Mouse (Mus musculus) left cerebral cortex, postnatal 4 days (tissue): ENCODE measurements at regions not wholly inside any gene's neighbourhood (a gene's known extent, or its start where the extent isn't known, plus 50 kb on each side); places are given as distances from the start of the nearest gene placed in this dataset.
"Not testable (repeated sequence)": the region's sequence is repeated elsewhere in the genome, so short reads cannot be mapped to it uniquely, and the experiment has no call there.

Experiments
- DNase-seq: peaks from one replicate; pipeline ENCODE4 v3.0.0-alpha.2; 2022
- intact Hi-C: fragments of 180-260 bp; cut with DNase I; formaldehyde crosslinking; loops from one replicate; pipeline ENCODE4 v1.15.1; 2025

GRCm38 (mm10) chr12:80055894-80056293 is 56.9 kb downstream of the Zfp36l1 start:
- intact Hi-C loops, DNase-seq: not testable (repeated sequence)

GRCm38 (mm10) chr12:80055394-80055793 is 57.4 kb downstream of the Zfp36l1 start:
- intact Hi-C loops, result no loop called here
- DNase-seq, result no peak

DNA sequence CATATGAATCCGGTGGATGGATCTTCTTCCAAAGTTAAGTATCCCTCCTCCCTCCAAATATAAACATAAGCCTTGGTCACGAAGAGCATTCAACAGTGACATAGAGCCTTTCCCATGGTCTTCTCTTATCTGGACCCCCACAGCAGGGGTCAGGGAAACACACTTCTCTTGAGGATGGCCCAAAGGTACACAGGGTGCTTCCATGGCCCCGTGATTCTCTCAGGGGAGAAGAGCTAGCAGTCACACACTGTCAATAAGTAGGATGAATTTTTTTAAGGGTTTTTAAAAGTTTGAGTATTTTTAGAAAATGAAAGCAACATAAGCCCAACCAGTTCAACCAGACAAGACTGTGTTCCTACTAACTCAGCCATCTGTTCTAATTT is 58.2 kb downstream of the Zfp36l1 start:
- DNase-seq, result no peak
- intact Hi-C loops, result no loop called here

GRCm38 (mm10) chr12:80053902-80054654 is 58.7 kb downstream of the Zfp36l1 start:
- no peak for DNase-seq
- intact Hi-C loops, result no loop called here

DNA sequence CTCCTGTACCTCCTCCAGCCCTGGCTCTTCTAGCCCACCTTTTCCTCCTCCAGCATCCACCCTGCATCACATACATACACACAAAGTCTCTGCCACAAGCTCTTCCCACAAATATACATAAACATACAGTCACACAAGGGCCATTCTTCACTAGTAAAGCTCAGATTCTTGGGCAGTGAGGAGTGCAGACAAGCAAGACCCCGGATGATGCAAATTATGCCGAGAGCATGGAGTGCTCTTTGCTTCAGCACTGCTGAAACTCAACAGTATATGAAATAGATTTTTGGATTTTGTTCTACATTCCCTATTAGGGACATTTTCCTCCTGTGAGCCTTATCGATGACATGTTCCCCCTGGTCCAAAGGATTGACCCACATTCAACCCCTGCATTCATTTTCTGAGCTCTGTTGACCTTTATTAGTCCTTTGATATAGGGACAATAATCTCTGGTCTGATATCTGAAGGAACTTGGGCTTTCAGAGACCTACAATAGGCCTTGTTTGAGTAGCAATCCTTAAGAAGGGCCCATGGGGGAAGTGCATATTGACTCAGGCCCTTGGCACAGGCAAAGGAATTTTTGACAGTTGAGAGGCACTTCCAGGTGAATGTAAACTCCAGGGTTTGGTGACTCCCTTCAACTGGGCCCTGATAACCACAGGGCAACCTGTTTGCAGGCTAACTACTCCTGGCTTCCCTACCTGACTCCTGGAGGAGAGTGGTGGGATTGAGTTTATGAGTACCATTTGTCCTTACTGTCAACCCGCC is 64.4 kb downstream of the Zfp36l1 start:
- intact Hi-C loops, result no loop called here
- DNase-seq, result no peak

- intact Hi-C loops, result no loop called here
- DNase-seq, result no peak
Observed at GRCm38 (mm10) chr12:80046625-80047303, 66.0 kb downstream of the Zfp36l1 start.

GRCm38 (mm10) chr12:80041510-80042324 is 71.1 kb downstream of the Zfp36l1 start:
- no peak for DNase-seq
- intact Hi-C loops, result no loop called here

- DNase-seq, result no peak
- intact Hi-C loops, result no loop called here
Observed at GRCm38 (mm10) chr12:80041012-80041411, 71.8 kb downstream of the Zfp36l1 start.

DNA sequence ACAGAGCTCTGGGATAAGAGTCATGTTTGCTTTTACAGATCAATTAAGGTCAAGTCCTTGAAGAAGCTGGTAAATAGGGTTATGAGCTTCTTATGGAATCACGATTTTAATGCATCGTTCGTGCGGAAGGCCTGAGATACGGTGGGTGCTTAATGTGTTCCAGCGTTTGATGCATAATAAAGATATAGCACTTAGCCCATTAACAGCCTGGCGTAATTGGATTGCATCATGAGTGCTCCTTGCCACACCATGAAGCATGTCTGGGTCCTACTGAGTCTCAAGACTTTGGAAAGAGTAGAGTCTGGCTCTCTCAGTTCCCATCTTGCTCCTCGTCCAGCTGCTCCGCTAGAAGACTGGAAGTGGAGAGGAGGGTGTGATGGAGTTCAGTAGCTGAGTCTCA is 72.6 kb downstream of the Zfp36l1 start:
- DNase-seq, result no peak
- intact Hi-C loops, result no loop called here

- intact Hi-C loops, result no loop called here
- no peak for DNase-seq
Observed at GRCm38 (mm10) chr12:80039150-80039549, 73.7 kb downstream of the Zfp36l1 start.

- DNase-seq, result no peak
- intact Hi-C loops, result no loop called here
Observed at GRCm38 (mm10) chr12:80035500-80036271, 77.1 kb downstream of the Zfp36l1 start.

DNA sequence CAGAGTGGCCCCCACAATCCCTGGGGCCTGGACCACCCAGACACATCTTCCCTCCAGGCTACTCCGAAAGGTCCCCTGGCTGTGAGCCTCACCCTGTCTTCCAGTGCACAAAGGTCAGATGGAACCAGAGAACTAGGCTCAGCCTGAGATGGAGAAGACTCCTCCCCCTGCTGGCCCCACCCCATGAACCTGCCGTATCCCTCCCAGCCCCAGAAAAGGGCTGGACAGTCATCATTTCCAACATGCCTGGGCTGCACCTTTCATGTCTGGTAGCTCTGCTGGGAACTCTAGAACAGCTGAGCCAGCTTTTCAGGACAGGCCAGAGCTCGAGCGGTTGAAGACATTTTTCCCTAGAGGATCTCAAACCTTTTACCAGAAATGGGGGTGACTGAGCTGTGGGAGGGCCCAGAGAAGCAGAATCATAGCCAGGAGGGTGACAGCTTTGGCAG is 77.8 kb downstream of the Zfp36l1 start:
- DNase-seq, result no peak
- intact Hi-C loops, result no loop called here

DNA sequence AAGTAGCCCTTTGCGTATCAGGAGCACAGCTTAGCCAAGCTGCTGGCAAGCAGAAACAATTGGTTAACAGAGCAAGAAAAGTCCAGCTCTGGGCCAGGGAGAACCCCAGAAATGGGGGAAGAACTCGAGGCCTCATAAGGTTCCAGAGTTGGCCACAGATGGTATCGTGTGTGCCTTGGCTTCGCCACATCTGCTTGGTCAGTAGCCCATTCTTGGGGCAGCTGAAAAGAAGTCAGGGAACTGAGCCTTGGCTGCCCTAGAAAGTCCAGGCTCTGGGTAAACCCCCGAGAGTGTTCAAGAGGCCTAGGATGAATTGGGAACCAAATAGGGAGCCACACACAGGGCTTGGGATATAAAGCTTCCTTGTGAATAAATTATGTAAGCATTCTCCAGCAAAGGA is 78.7 kb downstream of the Zfp36l1 start:
- intact Hi-C loops, result no loop called here
- no peak for DNase-seq

DNA sequence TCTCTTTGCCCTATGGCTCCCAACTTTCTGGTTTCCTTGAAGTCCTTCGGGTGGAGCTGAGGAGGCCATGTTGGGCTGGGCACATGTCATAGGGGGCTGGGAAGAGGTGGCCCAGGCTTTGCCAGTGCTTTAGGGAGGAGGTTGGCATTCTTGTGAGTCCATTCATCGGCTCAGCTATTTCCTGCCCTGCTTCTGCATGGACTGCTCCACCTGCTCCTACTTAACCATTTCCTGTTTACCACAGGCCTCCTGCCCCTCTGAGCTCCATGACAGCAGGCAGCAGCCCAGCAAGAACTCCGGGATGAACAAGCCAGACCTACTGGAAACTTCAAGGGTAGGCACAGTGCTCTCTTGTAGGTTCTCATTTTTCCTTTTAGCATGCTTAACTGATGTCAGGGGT is 80.3 kb downstream of the Zfp36l1 start:
- intact Hi-C loops, result no loop called here
- no peak for DNase-seq

DNA sequence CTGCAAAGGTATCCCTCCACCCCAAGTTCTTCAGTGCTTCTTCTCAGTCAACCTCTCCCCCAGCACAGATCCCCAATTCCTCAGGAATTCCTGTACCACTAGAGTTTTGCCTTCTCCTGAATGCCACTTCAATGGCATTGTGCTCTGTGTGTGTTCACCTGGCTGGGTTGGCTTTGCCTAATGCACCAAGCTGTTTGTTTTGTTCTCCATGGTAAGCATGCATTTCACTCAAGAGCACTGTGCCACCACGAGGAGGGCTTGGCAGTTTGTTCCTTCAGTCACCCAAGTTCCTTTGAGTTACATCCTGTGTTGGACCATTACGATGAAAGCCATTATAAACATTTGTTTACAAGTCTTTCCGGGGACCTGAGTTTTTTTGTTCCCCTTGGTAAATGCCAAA is 84.5 kb downstream of the Zfp36l1 start:
- intact Hi-C loops, result no loop called here
- DNase-seq, result no peak

- peak; percentile 45 for DNase-seq
- intact Hi-C loops, result no loop called here
Observed at GRCm38 (mm10) chr12:80023107-80024078, 89.4 kb downstream of the Zfp36l1 start.

DNA sequence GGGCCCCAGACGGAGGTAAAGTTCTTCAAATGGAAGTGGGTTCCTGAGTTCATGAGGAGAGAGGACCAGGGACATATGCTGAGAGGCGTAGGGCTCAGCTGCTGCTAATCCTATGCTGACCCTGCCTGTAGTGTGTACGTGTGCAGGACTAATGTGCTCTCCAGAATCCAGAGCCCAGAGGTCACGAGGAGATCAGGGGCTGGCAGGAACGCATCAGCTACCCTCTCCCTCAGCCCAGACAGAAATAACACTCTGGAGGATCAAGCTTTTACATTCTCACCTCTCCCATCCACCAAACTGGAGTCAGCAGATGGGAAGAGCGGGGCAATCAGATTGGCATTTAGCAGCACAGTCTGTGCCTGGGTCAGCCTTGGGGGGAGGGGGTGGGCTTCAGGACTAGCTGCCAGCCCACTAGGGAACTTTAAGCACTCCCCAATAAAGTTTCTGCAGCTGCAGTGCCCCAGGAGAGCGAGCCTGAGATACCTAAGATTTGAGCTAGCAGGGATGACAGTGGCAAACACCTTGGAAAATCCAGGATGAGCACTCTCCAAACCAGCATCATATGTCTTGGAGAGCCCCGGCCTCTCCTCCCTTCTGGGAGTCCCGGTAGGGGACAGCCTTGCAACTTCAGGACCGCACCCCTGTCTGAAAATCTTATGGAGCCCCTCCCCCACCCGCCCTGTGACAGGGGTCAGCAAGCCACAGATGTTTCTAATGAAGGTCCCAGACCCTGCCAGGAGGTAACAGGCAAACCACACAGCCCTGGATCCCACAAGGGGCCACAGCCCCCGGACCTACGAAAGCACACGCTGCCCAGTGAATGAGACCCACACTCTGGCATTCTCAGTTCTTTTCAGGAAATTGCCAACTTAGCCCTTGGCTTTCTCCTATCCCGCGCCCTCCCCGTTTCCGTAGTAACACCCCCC is 90.4 kb downstream of the Zfp36l1 start:
- intact Hi-C loops, result no loop called here
- peak; percentile 32 for DNase-seq

DNA sequence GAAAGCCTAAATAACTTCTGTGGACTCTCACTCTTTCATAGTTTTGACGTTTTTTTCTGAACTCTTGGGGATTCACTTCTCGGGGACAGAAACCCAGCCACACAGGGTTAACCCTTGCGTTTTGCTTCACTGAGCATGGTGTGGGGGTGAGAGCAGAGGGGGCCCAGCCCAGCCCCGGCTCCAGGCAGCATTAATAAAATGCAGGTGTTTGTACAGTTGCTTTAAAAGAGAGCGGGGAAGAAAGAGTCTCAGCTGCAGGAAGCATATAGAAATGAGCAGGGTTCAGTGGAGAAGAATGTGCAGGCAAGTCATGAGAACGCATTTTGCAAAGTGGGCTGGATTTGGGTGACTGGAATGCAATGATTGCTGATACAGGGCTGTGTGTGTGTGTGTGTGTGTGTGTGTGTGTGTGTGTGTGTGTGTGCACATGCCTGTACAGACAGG is 91.8 kb downstream of the Zfp36l1 start:
- intact Hi-C loops, result no loop called here
- no peak for DNase-seq
